Mouse (Mus musculus) E14TG2a.4 (cell line): ENCODE data around the gene Gja10.

Experiments
- H3K27me3 ChIP-seq: 2 replicates; pipeline ENCODE4 v1.6.1; 2014; ENCODE audit warnings: low read length, control low read depth; ENCODE audit not compliant: insufficient read depth
- H3K36me3 ChIP-seq: 2 replicates; pipeline ENCODE4 v1.6.1; 2014; ENCODE audit warnings: low read length, control low read depth; ENCODE audit not compliant: insufficient read depth
- H3K4me1 ChIP-seq: replicated peaks from 2 replicates; pipeline ENCODE4 v1.6.1; 2014; ENCODE audit warnings: low read depth, low read length, control low read depth
- H3K4me3 ChIP-seq: replicated peaks from 2 replicates; pipeline ENCODE4 v1.5.1; 2014; ENCODE audit warnings: mild to moderate bottlenecking, low read length
- H3K9me3 ChIP-seq: 2 replicates; pipeline ENCODE4 v1.6.1; 2014; ENCODE audit warnings: low read length, control low read depth
- CTCF ChIP-seq: conservative IDR thresholded peaks from 2 replicates; pipeline ENCODE4 v1.5.1; 2014; ENCODE audit warnings: low read length
- NANOG ChIP-seq: IDR thresholded peaks from 2 replicates; pipeline ENCODE4 v1.6.1; 2014; ENCODE audit warnings: borderline replicate concordance, low read length, mixed read lengths
- POU5F1 ChIP-seq: IDR thresholded peaks from 2 replicates; pipeline ENCODE4 v1.6.1; 2014; ENCODE audit warnings: low read length, borderline replicate concordance

The Gja10 gene

GRCm38 (mm10) chr4:32579850-32580249, 22.7 kb downstream of the Gja10 start:
- Histone ChIP-seq H3K27me3 (no peaks in the 10 kb centered on the region), H3K4me1 (peaks cover 17% of the 10 kb centered on the region), H3K9me3 (no peaks in the 10 kb centered on the region), H3K4me3 (no peak overlapping the region), H3K36me3 (no peaks in the 10 kb centered on the region)
- no peak for TF ChIP-seq CTCF
- no peak for TF ChIP-seq NANOG
- no peak for TF ChIP-seq POU5F1

GRCm38 (mm10) chr4:32575165-32575564, 27.4 kb downstream of the Gja10 start:
- Histone ChIP-seq H3K9me3 (no peaks in the 10 kb centered on the region), H3K27me3 (no peaks in the 10 kb centered on the region), H3K4me1 (peaks cover 18% of the 10 kb centered on the region; the same call in 1 of the 2 replicates), H3K36me3 (no peaks in the 10 kb centered on the region), H3K4me3 (no peak overlapping the region)
- TF ChIP-seq POU5F1 (no peak), NANOG (no peak)

GRCm38 (mm10) chr4:32574604-32575003, 28.0 kb downstream of the Gja10 start:
- Histone ChIP-seq H3K4me3 (no peak overlapping the region), H3K36me3 (no peaks in the 10 kb centered on the region), H3K4me1 (peaks cover 18% of the 10 kb centered on the region; the same call in 1 of the 2 replicates), H3K9me3 (no peaks in the 10 kb centered on the region), H3K27me3 (no peaks in the 10 kb centered on the region)
- TF ChIP-seq NANOG (no peak), POU5F1 (no peak), CTCF (no peak)

- 0 out of 2 replicates have a peak, but pooled peaks cover 5% of the 10 kb centered on the region for H3K27me3 ChIP-seq
- no peak for TF ChIP-seq POU5F1
- no peak for TF ChIP-seq NANOG
- no peak for TF ChIP-seq CTCF
- no peak overlapping the region for H3K4me3 ChIP-seq
- peaks cover 18% of the 10 kb centered on the region; the same call in 1 of the 2 replicates for H3K4me1 ChIP-seq
- no peaks in the 10 kb centered on the region for H3K36me3 ChIP-seq
- H3K9me3 ChIP-seq, result no peaks in the 10 kb centered on the region
Measured at GRCm38 (mm10) chr4:32573586-32573985, 29.0 kb downstream of the Gja10 start.

GRCm38 (mm10) chr4:32572118-32572517, 30.4 kb downstream of the Gja10 start:
- Histone ChIP-seq H3K4me1 (peaks cover 18% of the 10 kb centered on the region; the same call in 1 of the 2 replicates), H3K27me3 (0 out of 2 replicates have a peak, but pooled peaks cover 5% of the 10 kb centered on the region), H3K9me3 (no peaks in the 10 kb centered on the region), H3K4me3 (no peak overlapping the region), H3K36me3 (no peaks in the 10 kb centered on the region)
- TF ChIP-seq NANOG, result no peak
- TF ChIP-seq CTCF, result peak; percentile 59

GRCm38 (mm10) chr4:32571441-32571840, 31.1 kb downstream of the Gja10 start:
- TF ChIP-seq CTCF (no peak), NANOG (no peak), POU5F1 (no peak)
- H3K9me3 ChIP-seq, result no peaks in the 10 kb centered on the region
- no peak overlapping the region for H3K4me3 ChIP-seq
- 0 out of 2 replicates have a peak, but pooled peaks cover 5% of the 10 kb centered on the region for H3K27me3 ChIP-seq
- H3K4me1 ChIP-seq, result peaks cover 12% of the 10 kb centered on the region; the same call in 1 of the 2 replicates
- H3K36me3 ChIP-seq, result no peaks in the 10 kb centered on the region

- Histone ChIP-seq H3K4me1 (peaks cover 11% of the 10 kb centered on the region; the same call in 1 of the 2 replicates), H3K4me3 (no peak overlapping the region), H3K27me3 (0 out of 2 replicates have a peak, but pooled peaks cover 5% of the 10 kb centered on the region), H3K36me3 (no peaks in the 10 kb centered on the region), H3K9me3 (no peaks in the 10 kb centered on the region)
- TF ChIP-seq POU5F1 (no peak), NANOG (no peak), CTCF (no peak)
Measured at GRCm38 (mm10) chr4:32570939-32571317, 31.6 kb downstream of the Gja10 start.

GRCm38 (mm10) chr4:32569995-32570938, 32.3 kb downstream of the Gja10 start:
- Histone ChIP-seq H3K4me1 (peaks cover 11% of the 10 kb centered on the region; the same call in 1 of the 2 replicates), H3K4me3 (no peak overlapping the region), H3K27me3 (0 out of 2 replicates have a peak, but pooled peaks cover 5% of the 10 kb centered on the region), H3K9me3 (no peaks in the 10 kb centered on the region), H3K36me3 (no peaks in the 10 kb centered on the region)
- TF ChIP-seq CTCF (no peak), NANOG (no peak), POU5F1 (no peak)

- Histone ChIP-seq H3K9me3 (no peaks in the 10 kb centered on the region), H3K36me3 (no peaks in the 10 kb centered on the region), H3K4me1 (peaks cover 11% of the 10 kb centered on the region; the same call in 1 of the 2 replicates), H3K4me3 (no peak overlapping the region), H3K27me3 (0 out of 2 replicates have a peak, but pooled peaks cover 8% of the 10 kb centered on the region)
- no peak for TF ChIP-seq NANOG
- TF ChIP-seq CTCF, result no peak
- TF ChIP-seq POU5F1, result no peak
Measured at GRCm38 (mm10) chr4:32569054-32569453, 33.5 kb downstream of the Gja10 start.
